15 mouse cellular contexts compared by ENCODE assay signal in the genomic region with DNA sequence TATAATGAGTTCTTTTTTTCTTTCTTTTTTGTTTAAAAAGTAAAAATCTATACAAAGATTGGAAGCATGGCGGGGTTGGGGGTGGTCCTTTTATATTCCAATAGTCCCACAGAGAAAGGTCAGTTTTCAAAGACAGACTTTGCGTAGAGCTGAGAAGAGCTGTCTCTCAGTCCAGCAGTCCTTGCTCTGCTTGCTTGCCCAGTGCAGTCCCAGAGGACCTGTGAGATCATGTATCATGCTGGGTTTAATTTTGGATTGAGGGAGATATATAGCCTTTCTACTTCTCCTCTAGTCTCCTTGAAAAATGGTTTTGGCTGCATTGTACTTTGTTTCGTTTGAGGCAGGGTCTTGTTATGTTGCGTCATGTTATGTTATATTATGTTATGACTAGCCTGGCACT. TPM values are rescaled to one million over a fixed set of nuclear protein-coding genes. Genes with fewer than 3 reads are reported as not detected.
DNase-seq lines count a peak whose midpoint lies in the region; ATAC-seq lines count a peak whose summit lies in the region.
"Had no signal": no experiment of that assay in that cellular context is flagged by ENCODE, and none has a peak within 500 bp of the region (broad histone marks: within the 10 kb centered on the region; RNA-seq: fewer than 3 reads in every experiment).

No protein-coding gene starts in this region.

- no peaks in the 10 kb centered on the region for H3K36me3 ChIP-seq in liver, embryonic 12.5 days
- no peaks in the 10 kb centered on the region for H3K36me3 ChIP-seq in hindbrain, embryonic 16.5 days (ENCODE audit: control insufficient read depth, insufficient read depth, low read length)
- H3K36me3 ChIP-seq: forebrain, embryonic 15.5 days; heart, embryonic 10.5 days had no signal

- no peaks in the 10 kb centered on the region for H3K4me1 ChIP-seq in liver, embryonic 12.5 days
- no peaks in the 10 kb centered on the region for H3K4me1 ChIP-seq in hindbrain, embryonic 16.5 days (ENCODE audit: control insufficient read depth, insufficient read depth, low read depth, low read length)
- H3K4me1 ChIP-seq: forebrain, embryonic 15.5 days; heart, embryonic 10.5 days had no signal

- H3K4me3 ChIP-seq in liver, embryonic 12.5 days = no peak overlapping the region
- H3K4me3 ChIP-seq in hindbrain, embryonic 16.5 days (ENCODE audit: low read length) = no peak overlapping the region
- H3K4me3 ChIP-seq: forebrain, embryonic 15.5 days; heart, embryonic 10.5 days had no signal

- peak; percentile 36 for DNase-seq in adrenal gland, postnatal 10 days
- no peak for DNase-seq in adrenal gland, adult (ENCODE audit: inconsistent age in 2 of 2, low spot score in 1 of 2)
- peak; percentile 27 to 38 for DNase-seq in heart, postnatal 10 days
- no peak for DNase-seq in heart, adult 8-10 months (ENCODE audit: low spot score)
- peak; percentile 57 for DNase-seq in gastrocnemius, postnatal 14 days
- DNase-seq in cerebellum, adult 18-20 months = no peak
- DNase-seq: cerebellum, adult 2 months; cerebellum, postnatal 10 days had no signal

- no peak overlapping the region for H3K4me2 ChIP-seq in liver, embryonic 12.5 days
- H3K4me2 ChIP-seq in hindbrain, embryonic 16.5 days (ENCODE audit: low read length) = no peak overlapping the region
- H3K4me2 ChIP-seq: forebrain, embryonic 15.5 days; hindbrain, embryonic 14.5 days had no signal

- no peaks in the 10 kb centered on the region for H3K9me3 ChIP-seq in liver, embryonic 12.5 days (replicated peaks)
- H3K9me3 ChIP-seq in hindbrain, embryonic 16.5 days (ENCODE audit: control insufficient read depth, low read length) = no peaks in the 10 kb centered on the region
- H3K9me3 ChIP-seq: forebrain, embryonic 15.5 days; heart, embryonic 10.5 days had no signal

- no peak overlapping the region for H3K9ac ChIP-seq in liver, embryonic 12.5 days
- H3K9ac ChIP-seq in hindbrain, embryonic 16.5 days (ENCODE audit: low read depth, low read length) = no peak overlapping the region
- H3K9ac ChIP-seq: forebrain, embryonic 15.5 days; hindbrain, embryonic 14.5 days had no signal

- 64% methylated on average over 4 of the region's 4 CpGs for WGBS in liver, embryonic 12.5 days (ENCODE audit: insufficient replicate concordance)
- WGBS in hindbrain, embryonic 16.5 days = 86% methylated on average over 4 of the region's 4 CpGs

- no peaks in the 10 kb centered on the region for H3K27me3 ChIP-seq in liver, embryonic 12.5 days (replicated peaks)
- H3K27me3 ChIP-seq in hindbrain, embryonic 16.5 days (replicated peaks; ENCODE audit: control insufficient read depth, insufficient read depth, low read length) = no peaks in the 10 kb centered on the region
- H3K27me3 ChIP-seq: forebrain, embryonic 15.5 days; Patski had no signal

- intact Hi-C loops in heart, postnatal 10 days (cut with DNase I) = no loop called here
- intact Hi-C loops in gastrocnemius, postnatal 14 days (cut with DNase I; ENCODE audit: low total_unique reads) = no loop called here

- no peak overlapping the region for H3K27ac ChIP-seq in liver, embryonic 12.5 days
- no peak overlapping the region for H3K27ac ChIP-seq in hindbrain, embryonic 16.5 days (ENCODE audit: low read depth, low read length)
- H3K27ac ChIP-seq: forebrain, embryonic 15.5 days; heart, embryonic 10.5 days; hindbrain, embryonic 14.5 days had no signal

- no peak for ATAC-seq in liver, embryonic 12.5 days
- no peak for ATAC-seq in hindbrain, embryonic 16.5 days
- ATAC-seq: forebrain, embryonic 15.5 days; intestine, embryonic 16.5 days; Patski had no signal

RNA-seq across cellular contexts. Expression of a gene that starts 49.9 kb away (rescaled TPM):
- total RNA-seq in adrenal gland, postnatal 10 days (2021) = 1 to 10 TPM; 6.1 to 7.5 TPM
- total RNA-seq in heart, postnatal 10 days (2021) = 1 to 10 TPM; 3.5 to 4.7 TPM
- total RNA-seq in heart, adult 8-10 months (2022) = 1 to 10 TPM; 1.7 to 3.8 (median 2.3) TPM
- 1 to 10 TPM; 2.3 to 5.0 TPM for total RNA-seq in gastrocnemius, postnatal 14 days (2021)
- polyA plus RNA-seq in liver, embryonic 12.5 days (2016; fragmentation: Nextera tagmentation; extraction: Ambion mirVana) = 0.80 and 1.2 TPM in 2 replicates
- 2.9 and 3.0 TPM in 2 replicates for polyA plus RNA-seq in hindbrain, embryonic 16.5 days (2015; fragmentation: Nextera tagmentation; extraction: Ambion mirVana)

Comparison
In these comparisons a context has a peak if more than half of its experiments do, and no peak if none do; other contexts are left out.
1. DNase-seq: peak in adrenal gland, postnatal 10 days (single experiment), heart, postnatal 10 days (2 of 2) and gastrocnemius, postnatal 14 days (single experiment); none in adrenal gland, adult (0 of 2), heart, adult 8-10 months (single experiment) and cerebellum, adult 18-20 months (0 of 2).